Mouse (Mus musculus) kidney, embryonic 16.5 days (tissue): ENCODE measurements around the gene Lmtk2. TPM values are rescaled to one million over a fixed set of nuclear protein-coding genes. Genes with fewer than 3 reads are reported as not detected.

ENCODE experiments used
- ATAC-seq: fragments of 200-750 bp; cut with Nextera tagmentation; 2 replicates; pipeline ENCODE4 v1.8.0; 2017; ENCODE audit warnings: moderate TSS enrichment; ENCODE audit not compliant: low FRiP score, low TSS enrichment
- H3K27ac ChIP-seq: fragments of 300-500 bp; sonication (generic); 2 replicates; pipeline ENCODE4 v1.5.1; 2014; ENCODE audit warnings: low read length
- H3K27me3 ChIP-seq: fragments of 300-500 bp; sonication (generic); 2 replicates; pipeline ENCODE4 v1.6.1; 2014; ENCODE audit warnings: low read length, control low read depth, mixed read lengths; ENCODE audit not compliant: insufficient read depth
- H3K36me3 ChIP-seq: fragments of 300-500 bp; sonication (generic); 2 replicates; pipeline ENCODE4 v1.6.1; 2014; ENCODE audit warnings: low read length, control low read depth, mixed read lengths; ENCODE audit not compliant: insufficient read depth
- H3K4me1 ChIP-seq: fragments of 300-500 bp; sonication (generic); 2 replicates; pipeline ENCODE4 v1.6.1; 2014; ENCODE audit warnings: low read length, control low read depth, mixed read lengths; ENCODE audit not compliant: insufficient read depth
- H3K4me2 ChIP-seq: fragments of 300-500 bp; sonication (generic); replicated peaks from 2 replicates; pipeline ENCODE4 v1.6.1; 2014; ENCODE audit warnings: low read depth, low read length
- H3K4me3 ChIP-seq: fragments of 300-500 bp; sonication (generic); 2 replicates; pipeline ENCODE4 v1.5.1; 2014; ENCODE audit warnings: mild to moderate bottlenecking, low read length
- H3K9ac ChIP-seq: fragments of 300-500 bp; sonication (generic); replicated peaks from 2 replicates; pipeline ENCODE4 v1.6.1; 2014; ENCODE audit warnings: low read length
- H3K9me3 ChIP-seq: fragments of 300-500 bp; sonication (generic); 2 replicates; pipeline ENCODE4 v1.6.1; 2016; ENCODE audit warnings: low read length, control low read depth
- WGBS: fragments of 180-500 bp; shearing (Covaris S2); extraction: QIAGEN DNeasy Blood & Tissue Kit; methylation state at CpG from one replicate; pipeline ENCODE4 v1.1.7; 2014; 5-methylcytosine and 5-hydroxymethylcytosine counted together
- polyA plus RNA-seq: library from polyadenylated mRNA; unstranded; fragments of >200 nt; fragmentation: Nextera tagmentation; extraction: Ambion mirVana; gene quantifications from 2 replicates; pipeline ENCODE4 v1.2.1, GENCODE M21; 2015

Gene Lmtk2
- polyA plus RNA-seq, 1 experiment from 2014 or later: 5.6 TPM

GRCm38 (mm10) chr5:144121489-144121888, 21.3 kb downstream of the Lmtk2 start:
- no peak overlapping the region for H3K27ac ChIP-seq
- H3K9ac ChIP-seq: no peak overlapping the region
- H3K4me3 ChIP-seq: no peak overlapping the region
- H3K4me2 ChIP-seq: no peak overlapping the region
- no peak for ATAC-seq
- no peaks in the 10 kb centered on the region for H3K4me1 ChIP-seq
- no peaks in the 10 kb centered on the region for H3K9me3 ChIP-seq
- no peaks in the 10 kb centered on the region for H3K27me3 ChIP-seq
- no peaks in the 10 kb centered on the region for H3K36me3 ChIP-seq

- H3K9me3 ChIP-seq: no peaks in the 10 kb centered on the region
- no peaks in the 10 kb centered on the region for H3K4me1 ChIP-seq
- H3K27me3 ChIP-seq: no peaks in the 10 kb centered on the region
- no peak overlapping the region for H3K4me2 ChIP-seq
- 0 out of 2 replicates have a peak, but pooled peaks cover 4% of the 10 kb centered on the region for H3K36me3 ChIP-seq
- 86% methylated on average over 9 of the region's 9 CpGs for WGBS
- H3K4me3 ChIP-seq: no peak overlapping the region
- H3K27ac ChIP-seq: no peak overlapping the region
- ATAC-seq: no peak
- no peak overlapping the region for H3K9ac ChIP-seq
These were observed 25.9 kb downstream of the Lmtk2 start for GRCm38 (mm10) chr5:144125979-144126755.

- no peaks in the 10 kb centered on the region for H3K9me3 ChIP-seq
- ATAC-seq: no peak
- 94% methylated on average over 5 of the region's 5 CpGs for WGBS
These were observed 43.3 kb downstream of the Lmtk2 start for GRCm38 (mm10) chr5:144143531-144143930.

GRCm38 (mm10) chr5:144146898-144147297, 46.7 kb downstream of the Lmtk2 start:
- Histone ChIP-seq H3K4me2 (no peak overlapping the region), H3K4me3 (no peak overlapping the region), H3K36me3 (peaks cover 38% of the 10 kb centered on the region), H3K27me3 (no peaks in the 10 kb centered on the region), H3K27ac (no peak overlapping the region), H3K9ac (no peak overlapping the region), H3K9me3 (no peaks in the 10 kb centered on the region), H3K4me1 (no peaks in the 10 kb centered on the region)
- ATAC-seq: no peak

More at GRCm38 (mm10) chr5:144143531-144143930, 43.3 kb downstream of the Lmtk2 start:
- Histone ChIP-seq H3K4me3 (no peak overlapping the region), H3K27ac (no peak overlapping the region), H3K4me2 (no peak overlapping the region), H3K27me3 (no peaks in the 10 kb centered on the region), H3K4me1 (no peaks in the 10 kb centered on the region), H3K36me3 (peaks cover 25% of the 10 kb centered on the region), H3K9ac (no peak overlapping the region)

- H3K4me2 ChIP-seq: no peak overlapping the region
- no peak for ATAC-seq
- peaks cover 34% of the 10 kb centered on the region for H3K36me3 ChIP-seq
- H3K27ac ChIP-seq: no peak overlapping the region
- no peaks in the 10 kb centered on the region for H3K4me1 ChIP-seq
- no peak overlapping the region for H3K9ac ChIP-seq
- H3K9me3 ChIP-seq: no peaks in the 10 kb centered on the region
- no peaks in the 10 kb centered on the region for H3K27me3 ChIP-seq
- H3K4me3 ChIP-seq: no peak overlapping the region
- 95% methylated on average over 4 of the region's 4 CpGs for WGBS
These were observed 49.3 kb downstream of the Lmtk2 start for GRCm38 (mm10) chr5:144149530-144149929.

GRCm38 (mm10) chr5:144151270-144151669, 51.0 kb downstream of the Lmtk2 start:
- no peak for ATAC-seq
- Histone ChIP-seq H3K27ac (no peak overlapping the region), H3K9me3 (no peaks in the 10 kb centered on the region), H3K4me1 (no peaks in the 10 kb centered on the region), H3K4me2 (no peak overlapping the region), H3K9ac (no peak overlapping the region), H3K4me3 (no peak overlapping the region), H3K36me3 (peaks cover 34% of the 10 kb centered on the region), H3K27me3 (no peaks in the 10 kb centered on the region)
- 81% methylated on average over 4 of the region's 4 CpGs for WGBS

- Histone ChIP-seq H3K4me2 (no peak overlapping the region), H3K27ac (no peak overlapping the region), H3K9me3 (no peaks in the 10 kb centered on the region), H3K9ac (no peak overlapping the region), H3K4me1 (peaks cover 3% of the 10 kb centered on the region; the same call in 1 of the 2 replicates), H3K27me3 (no peaks in the 10 kb centered on the region), H3K36me3 (peaks cover 31% of the 10 kb centered on the region), H3K4me3 (no peak overlapping the region)
- WGBS: 31% methylated on average over 7 of the region's 7 CpGs
- ATAC-seq: no peak
These were observed 54.3 kb downstream of the Lmtk2 start for GRCm38 (mm10) chr5:144154528-144154927.

GRCm38 (mm10) chr5:144158604-144159003, 58.4 kb downstream of the Lmtk2 start:
- H3K27me3 ChIP-seq: no peaks in the 10 kb centered on the region
- no peak overlapping the region for H3K9ac ChIP-seq
- peak overlapping the region; percentile 65; the same call in 1 of the 2 replicates for H3K27ac ChIP-seq
- H3K4me1 ChIP-seq: peaks cover 3% of the 10 kb centered on the region; the same call in 1 of the 2 replicates
- H3K4me3 ChIP-seq: no peak overlapping the region
- WGBS: 31% methylated on average over 4 of the region's 4 CpGs
- peak; percentile 65; the same call in 1 of the 2 replicates for ATAC-seq
- no peaks in the 10 kb centered on the region for H3K9me3 ChIP-seq
- no peak overlapping the region for H3K4me2 ChIP-seq
- H3K36me3 ChIP-seq: peaks cover 18% of the 10 kb centered on the region; the same call in 1 of the 2 replicates

- Histone ChIP-seq H3K4me1 (peaks cover 3% of the 10 kb centered on the region; the same call in 1 of the 2 replicates), H3K27me3 (no peaks in the 10 kb centered on the region), H3K36me3 (peaks cover 22% of the 10 kb centered on the region), H3K4me2 (no peak overlapping the region), H3K9ac (no peak overlapping the region), H3K27ac (peak overlapping the region; percentile 65; the same call in 1 of the 2 replicates), H3K9me3 (no peaks in the 10 kb centered on the region), H3K4me3 (no peak overlapping the region)
- 94% methylated on average over 8 of the region's 8 CpGs for WGBS
- ATAC-seq: no peak
These were observed 58.9 kb downstream of the Lmtk2 start for GRCm38 (mm10) chr5:144159137-144159536.

GRCm38 (mm10) chr5:144162080-144162812, 62.0 kb downstream of the Lmtk2 start:
- Histone ChIP-seq H3K27ac (peak overlapping the region; percentile 80), H3K9ac (no peak overlapping the region), H3K9me3 (no peaks in the 10 kb centered on the region), H3K36me3 (peaks cover 27% of the 10 kb centered on the region), H3K4me1 (peaks cover 3% of the 10 kb centered on the region; the same call in 1 of the 2 replicates), H3K4me2 (no peak overlapping the region), H3K27me3 (no peaks in the 10 kb centered on the region), H3K4me3 (no peak overlapping the region)
- 71% methylated on average over 5 of the region's 5 CpGs for WGBS
- ATAC-seq: peak; percentile 77
